Mouse (Mus musculus) v-Abl transformed pro-B cells (cell line): ENCODE measurements around the gene Meis2.

ENCODE experiments used
- in situ Hi-C, 2 experiments: fragments of 400-800 bp; cut with MboI; formaldehyde crosslinking; loops; one replicate each; pipeline ENCODE4 v1.15.1; 2025; ENCODE audit not compliant: unreplicated experiment in 2 of 2

Gene Meis2

GRCm38 (mm10) chr2:115920336-115920951 lies 145.2 kb downstream of the Meis2 start:
- in situ Hi-C loops, result no loop called here

GRCm38 (mm10) chr2:115919141-115920071 lies 146.2 kb downstream of the Meis2 start:
- in situ Hi-C loops, result no loop called here

GRCm38 (mm10) chr2:115918561-115918960 lies 147.1 kb downstream of the Meis2 start:
- in situ Hi-C loops, result no loop called here

GRCm38 (mm10) chr2:115914539-115914938 lies 151.1 kb downstream of the Meis2 start:
- in situ Hi-C loops, result no loop called here

- in situ Hi-C loops, result no loop called here
These were observed 152.6 kb downstream of the Meis2 start for GRCm38 (mm10) chr2:115912948-115913529.

- in situ Hi-C loops, result no loop called here
These were observed 153.6 kb downstream of the Meis2 start for GRCm38 (mm10) chr2:115911913-115912642.

GRCm38 (mm10) chr2:115910217-115910616 lies 155.4 kb downstream of the Meis2 start:
- in situ Hi-C loops, result no loop called here

GRCm38 (mm10) chr2:115901007-115901406 lies 164.6 kb downstream of the Meis2 start:
- in situ Hi-C loops, result no loop called here

- in situ Hi-C loops, result no loop called here
These were observed 168.1 kb downstream of the Meis2 start for GRCm38 (mm10) chr2:115897559-115897958.

- in situ Hi-C loops, result no loop called here
These were observed 168.6 kb downstream of the Meis2 start for GRCm38 (mm10) chr2:115897001-115897400.

- in situ Hi-C loops, result no loop called here
These were observed 169.9 kb downstream of the Meis2 start for GRCm38 (mm10) chr2:115895717-115896116.

GRCm38 (mm10) chr2:115895256-115895655 lies 170.4 kb downstream of the Meis2 start:
- in situ Hi-C loops, result no loop called here

GRCm38 (mm10) chr2:115893113-115893512 lies 172.5 kb downstream of the Meis2 start:
- in situ Hi-C loops, result no loop called here

GRCm38 (mm10) chr2:115890715-115891114 lies 174.9 kb downstream of the Meis2 start:
- in situ Hi-C loops, result no loop called here

- in situ Hi-C loops, result no loop called here
These were observed 175.6 kb downstream of the Meis2 start for GRCm38 (mm10) chr2:115890030-115890429.

- in situ Hi-C loops, result no loop called here
These were observed 176.4 kb downstream of the Meis2 start for GRCm38 (mm10) chr2:115889212-115889611.

GRCm38 (mm10) chr2:115888336-115889077 lies 177.1 kb downstream of the Meis2 start:
- in situ Hi-C loops, result no loop called here

- in situ Hi-C loops, result no loop called here
These were observed 178.0 kb downstream of the Meis2 start for GRCm38 (mm10) chr2:115887631-115888030.

GRCm38 (mm10) chr2:115884184-115884583 lies 181.5 kb downstream of the Meis2 start:
- in situ Hi-C loops, result no loop called here

GRCm38 (mm10) chr2:115883520-115883919 lies 182.1 kb downstream of the Meis2 start:
- in situ Hi-C loops, result no loop called here
